Mouse (Mus musculus) Muller cell, postnatal 12 days (primary cell): Measurements from ENCODE around the gene Ppp1r16b.

Experiments used
- DNase-seq: peaks from one replicate; pipeline ENCODE4 v3.0.0-alpha.2; 2015; ENCODE audit errors: inconsistent ontology term

Gene Ppp1r16b

GRCm38 (mm10) chr2:158767742-158768339 lies 102.6 kb downstream of the Ppp1r16b start, which contains the start of gene Fam83d:
Gene Fam83d, plus strand, starts transcription at chr2:158768093.
- peak; percentile 98 for DNase-seq

- peak; percentile 64 for DNase-seq
Observed at GRCm38 (mm10) chr2:158768350-158768749, 103.2 kb downstream of the Ppp1r16b start.

- DNase-seq: no peak
Observed at GRCm38 (mm10) chr2:158768771-158769170, 103.6 kb downstream of the Ppp1r16b start.

GRCm38 (mm10) chr2:158770126-158770757 lies 105.0 kb downstream of the Ppp1r16b start:
- peak; percentile 58 for DNase-seq

- no peak for DNase-seq
Observed at GRCm38 (mm10) chr2:158771066-158771763, 106.0 kb downstream of the Ppp1r16b start.

- DNase-seq: no peak
Observed at GRCm38 (mm10) chr2:158772808-158773207, 107.6 kb downstream of the Ppp1r16b start.

- DNase-seq: no peak
Observed at GRCm38 (mm10) chr2:158774886-158775285, 109.7 kb downstream of the Ppp1r16b start.

- DNase-seq: no peak
Observed at GRCm38 (mm10) chr2:158776716-158777115, 111.5 kb downstream of the Ppp1r16b start.

GRCm38 (mm10) chr2:158777490-158777889 lies 112.3 kb downstream of the Ppp1r16b start:
- no peak for DNase-seq

GRCm38 (mm10) chr2:158778349-158778748 lies 113.2 kb downstream of the Ppp1r16b start:
- DNase-seq: no peak

- DNase-seq: no peak
Observed at GRCm38 (mm10) chr2:158781126-158781525, 115.9 kb downstream of the Ppp1r16b start.

GRCm38 (mm10) chr2:158786927-158787795 lies 122.0 kb downstream of the Ppp1r16b start:
- no peak for DNase-seq

- DNase-seq: peak; percentile 99
Observed at GRCm38 (mm10) chr2:158794494-158795004, 129.4 kb downstream of the Ppp1r16b start, which contains the start of gene Dhx35. Gene Dhx35, plus strand, starts transcription at chr2:158794807.

GRCm38 (mm10) chr2:158795043-158795442 lies 129.8 kb downstream of the Ppp1r16b start:
- DNase-seq: no peak

- no peak for DNase-seq
Observed at GRCm38 (mm10) chr2:158795875-158796274, 130.7 kb downstream of the Ppp1r16b start.

GRCm38 (mm10) chr2:158799328-158799727 lies 134.1 kb downstream of the Ppp1r16b start:
- peak; percentile 21 for DNase-seq

GRCm38 (mm10) chr2:158800788-158801187 lies 135.6 kb downstream of the Ppp1r16b start:
- no peak for DNase-seq

GRCm38 (mm10) chr2:158803575-158803974 lies 138.4 kb downstream of the Ppp1r16b start:
- no peak for DNase-seq

GRCm38 (mm10) chr2:158815686-158816085 lies 150.5 kb downstream of the Ppp1r16b start:
- peak; percentile 14 for DNase-seq
